Comparison of ENCODE assay signal across 9 mouse cellular contexts in the genomic region with DNA sequence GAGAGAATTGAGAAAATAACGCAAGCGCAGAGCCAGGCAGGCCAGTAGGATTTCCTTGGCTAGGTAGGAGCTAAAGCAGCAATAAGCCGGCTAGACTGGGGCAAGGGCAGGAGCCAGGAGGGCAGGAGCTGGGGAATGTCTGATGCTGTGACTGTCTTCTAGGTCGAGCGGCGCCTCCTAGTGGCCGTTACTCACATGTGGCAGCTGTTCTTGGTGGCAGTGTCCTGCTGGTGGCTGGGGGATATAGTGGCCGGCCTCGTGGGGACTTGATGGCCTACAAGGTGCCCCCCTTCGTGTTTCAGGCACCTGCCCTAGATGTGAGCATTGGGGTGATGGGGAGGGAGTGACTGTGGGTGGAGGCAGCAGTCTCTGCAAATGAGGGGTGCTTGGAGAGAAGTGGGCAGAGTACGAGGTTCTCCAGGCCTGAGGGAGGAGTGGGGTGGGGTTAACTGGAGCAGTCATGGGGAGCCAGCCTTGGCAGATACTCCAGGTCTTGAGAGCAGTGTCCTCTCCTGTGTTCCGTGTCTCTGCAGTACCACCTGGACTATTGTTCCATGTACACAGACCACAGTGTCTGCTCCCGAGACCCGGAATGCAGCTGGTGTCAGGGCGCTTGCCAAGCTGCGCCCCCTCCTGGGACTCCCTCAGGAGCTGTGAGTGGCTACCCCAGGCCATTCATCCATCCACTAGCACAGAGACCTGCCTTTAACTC. TPM values are rescaled to one million over a fixed set of nuclear protein-coding genes. Genes with fewer than 3 reads are reported as not detected.
DNase-seq lines count a peak whose midpoint lies in the region; ATAC-seq and TF ChIP-seq lines count a peak whose summit lies in the region.
"Had no signal": no experiment of that assay in that cellular context is flagged by ENCODE, and none has a peak within 500 bp of the region (broad histone marks: within the 10 kb centered on the region; RNA-seq: fewer than 3 reads in every experiment).

No protein-coding gene starts in this region.

- H3K27ac ChIP-seq in forebrain, embryonic 13.5 days, result no peak overlapping the region
- H3K27ac ChIP-seq in olfactory bulb, adult 2 months (ENCODE audit: insufficient read depth, low read depth, low read length), result no peak overlapping the region

- peaks cover 93% of the 10 kb centered on the region for H3K36me3 ChIP-seq in G1E (replicated peaks)
- peaks cover 70% of the 10 kb centered on the region for H3K36me3 ChIP-seq in forebrain, embryonic 13.5 days (ENCODE audit: poor library complexity, severe bottlenecking)

- peak; percentile 77 for DNase-seq in G1E (ENCODE audit: low spot score)
- DNase-seq in c-Kit-positive CD71-positive TER-119-negative erythroid progenitor cells, embryonic 14.5 days (ENCODE audit: low read depth), result peak; percentile 56
- peak; percentile 74 to 81 for DNase-seq in heart, postnatal 14 days
- DNase-seq in large intestine, adult 2 months (ENCODE audit: low read depth, low spot score), result peak; percentile 14
- peak; percentile 62 for DNase-seq in lung, adult 2 months
- DNase-seq in thymus, postnatal 10 days (ENCODE audit: low spot score in 2 of 2), result peak; percentile 31 to 77

- H3K4me1 ChIP-seq in G1E (ENCODE audit: insufficient read depth, low read depth, low read length), result 0 out of 2 replicates have a peak, but pooled peaks cover 3% of the 10 kb centered on the region
- H3K4me1 ChIP-seq in forebrain, embryonic 13.5 days, result no peaks in the 10 kb centered on the region
- no peaks in the 10 kb centered on the region for H3K4me1 ChIP-seq in lung, adult 2 months (ENCODE audit: control insufficient read depth, insufficient read depth, low read length)
- no peaks in the 10 kb centered on the region for H3K4me1 ChIP-seq in olfactory bulb, adult 2 months (ENCODE audit: control insufficient read depth, insufficient read depth, low read length)

- H3K4me3 ChIP-seq in G1E (ENCODE audit: low read depth, low read length), result no peak overlapping the region
- no peak overlapping the region for H3K4me3 ChIP-seq in forebrain, embryonic 13.5 days
- no peak overlapping the region for H3K4me3 ChIP-seq in lung, adult 2 months (replicated peaks; ENCODE audit: extremely low read depth, low read depth, low read length)
- no peak overlapping the region for H3K4me3 ChIP-seq in olfactory bulb, adult 2 months (ENCODE audit: insufficient read depth, low read depth, low read length)

- no peak for ATAC-seq in G1E (ENCODE audit: extremely low read depth, insufficient number of reproducible peaks, low FRiP score, poor library complexity, severe bottlenecking)
- 0 out of 2 replicates have a peak, but pooled peaks have one; percentile 69 for ATAC-seq in forebrain, embryonic 13.5 days

- H3K9me3 ChIP-seq in G1E (replicated peaks), result no peaks in the 10 kb centered on the region
- no peaks in the 10 kb centered on the region for H3K9me3 ChIP-seq in forebrain, embryonic 13.5 days (replicated peaks)

- no peaks in the 10 kb centered on the region for H3K27me3 ChIP-seq in G1E (ENCODE audit: insufficient read depth, low read length)
- no peaks in the 10 kb centered on the region for H3K27me3 ChIP-seq in forebrain, embryonic 13.5 days

- no peak for TF ChIP-seq POLR2A in lung, adult 2 months (IDR thresholded peaks at IDR 0.05; ENCODE audit: borderline replicate concordance, extremely low read depth, low read depth, low read length)
- TF ChIP-seq POLR2A in olfactory bulb, adult 2 months (IDR thresholded peaks at IDR 0.05; ENCODE audit: insufficient read depth, low read depth, low read length), result no peak

- no peak overlapping the region for H3K4me2 ChIP-seq in forebrain, embryonic 13.5 days

- TF ChIP-seq CTCF in G1E (IDR thresholded peaks at IDR 0.05; ENCODE audit: low read depth, low read length), result peak; percentile 84
- peak; percentile 83 for TF ChIP-seq CTCF in lung, adult 2 months (IDR thresholded peaks at IDR 0.05; ENCODE audit: insufficient read depth, low read length)
- TF ChIP-seq CTCF in olfactory bulb, adult 2 months (IDR thresholded peaks at IDR 0.05; ENCODE audit: insufficient read depth, low read depth, low read length), result peak; percentile 76

- intact Hi-C loops in heart, postnatal 14 days (cut with DNase I), result loop anchor here (5.0 kb wide), 1 partner anchor 201 kb away; no protein-coding TSS in a partner anchor

- WGBS in forebrain, embryonic 13.5 days, result 39% methylated on average over 16 of the region's 16 CpGs
- WGBS in large intestine, adult 2 months, result 42% methylated on average over 16 of the region's 16 CpGs
- 40% methylated on average over 16 of the region's 16 CpGs for WGBS in lung, adult 2 months
- 31% methylated on average over 16 of the region's 16 CpGs for WGBS in olfactory bulb, adult 2 months

- no peak overlapping the region for H3K9ac ChIP-seq in forebrain, embryonic 13.5 days

RNA-seq across cellular contexts. Expression of gene Megf8, which starts 16.8 kb away (rescaled TPM):
- total RNA-seq in G1E (2014; fragmentation: Nextera tagmentation), result 14.3 and 14.4 TPM in 2 replicates
- 6.3 and 7.5 TPM in 2 replicates for total RNA-seq in G1E (2017)
- 24.4 and 25.3 TPM in 2 replicates for polyA plus RNA-seq in G1E (2012)
- polyA plus RNA-seq in forebrain, embryonic 13.5 days (2015; fragmentation: Nextera tagmentation; extraction: Ambion mirVana), result 14.2 and 16.6 TPM in 2 replicates
- 10 to 100 TPM; 26.7 to 29.6 TPM for total RNA-seq in heart, postnatal 14 days (2021)
- polyA plus RNA-seq in large intestine, adult 2 months (2012; rRNA removed), result 11.6 and 14.3 TPM in 2 replicates
- polyA plus RNA-seq in lung, adult 2 months (2012; rRNA removed), result 46.8 and 49.8 TPM in 2 replicates
- polyA plus RNA-seq in olfactory bulb, adult 2 months (2012; ENCODE audit: insufficient read depth, insufficient read length, low replicate concordance, missing spikeins), result not detected in 2 replicates

RNA-seq across cellular contexts. Expression of gene Tmem145, which starts 27.8 kb away (rescaled TPM):
- not detected in 2 replicates for total RNA-seq in G1E (2014; fragmentation: Nextera tagmentation)
- total RNA-seq in G1E (2017), result not detected in 2 replicates
- polyA plus RNA-seq in G1E (2012), result not detected in 2 replicates
- polyA plus RNA-seq in forebrain, embryonic 13.5 days (2015; fragmentation: Nextera tagmentation; extraction: Ambion mirVana), result 14.1 and 16.4 TPM in 2 replicates
- total RNA-seq in heart, postnatal 14 days (2021), result not detected
- polyA plus RNA-seq in large intestine, adult 2 months (2012; rRNA removed), result 0.19 and 0.21 TPM in 2 replicates
- polyA plus RNA-seq in lung, adult 2 months (2012; rRNA removed), result not detected in 2 replicates
- polyA plus RNA-seq in olfactory bulb, adult 2 months (2012; ENCODE audit: insufficient read depth, insufficient read length, low replicate concordance, missing spikeins), result not detected in 2 replicates

RNA-seq across cellular contexts. Expression of gene Prr19, which starts 32.5 kb away (rescaled TPM):
- not detected in 2 replicates for total RNA-seq in G1E (2014; fragmentation: Nextera tagmentation)
- total RNA-seq in G1E (2017), result not detected in 2 replicates
- 0.07 TPM in 1 of 2 replicates, not detected in the other for polyA plus RNA-seq in G1E (2012)
- polyA plus RNA-seq in forebrain, embryonic 13.5 days (2015; fragmentation: Nextera tagmentation; extraction: Ambion mirVana), result 0.93 and 1.6 TPM in 2 replicates
- not detected for total RNA-seq in heart, postnatal 14 days (2021)
- polyA plus RNA-seq in large intestine, adult 2 months (2012; rRNA removed), result not detected in 2 replicates
- not detected in 2 replicates for polyA plus RNA-seq in lung, adult 2 months (2012; rRNA removed)
- polyA plus RNA-seq in olfactory bulb, adult 2 months (2012; ENCODE audit: insufficient read depth, insufficient read length, low replicate concordance, missing spikeins), result not detected in 2 replicates
- total RNA-seq: left cerebral cortex, adult 8-10 months had no signal

RNA-seq across cellular contexts. Expression of gene Cnfn, which starts 35.8 kb away (rescaled TPM):
- total RNA-seq in G1E (2014; fragmentation: Nextera tagmentation), result not detected in 2 replicates
- not detected in 2 replicates for total RNA-seq in G1E (2017)
- polyA plus RNA-seq in G1E (2012), result not detected in 2 replicates
- not detected in 2 replicates for polyA plus RNA-seq in forebrain, embryonic 13.5 days (2015; fragmentation: Nextera tagmentation; extraction: Ambion mirVana)
- not detected for total RNA-seq in heart, postnatal 14 days (2021)
- polyA plus RNA-seq in large intestine, adult 2 months (2012; rRNA removed), result not detected in 2 replicates
- polyA plus RNA-seq in lung, adult 2 months (2012; rRNA removed), result 0.53 and 1,347 TPM in 2 replicates
- not detected in 2 replicates for polyA plus RNA-seq in olfactory bulb, adult 2 months (2012; ENCODE audit: insufficient read depth, insufficient read length, low replicate concordance, missing spikeins)
- total RNA-seq: left cerebral cortex, adult 8-10 months had no signal

RNA-seq across cellular contexts. Expression of gene Pafah1b3, which starts 36.0 kb away (rescaled TPM):
- 39.0 and 41.3 TPM in 2 replicates for total RNA-seq in G1E (2014; fragmentation: Nextera tagmentation)
- 76.9 and 94.6 TPM in 2 replicates for total RNA-seq in G1E (2017)
- 69.0 and 79.2 TPM in 2 replicates for polyA plus RNA-seq in G1E (2012)
- 513 and 525 TPM in 2 replicates for polyA plus RNA-seq in forebrain, embryonic 13.5 days (2015; fragmentation: Nextera tagmentation; extraction: Ambion mirVana)
- total RNA-seq in heart, postnatal 14 days (2021), result 1 to 10 TPM; 5.1 to 5.6 TPM
- 173 and 176 TPM in 2 replicates for polyA plus RNA-seq in large intestine, adult 2 months (2012; rRNA removed)
- 42.7 and 49.1 TPM in 2 replicates for polyA plus RNA-seq in lung, adult 2 months (2012; rRNA removed)
- polyA plus RNA-seq in olfactory bulb, adult 2 months (2012; ENCODE audit: insufficient read depth, insufficient read length, low replicate concordance, missing spikeins), result not detected in 2 replicates

Comparison
In these comparisons a context has a peak if more than half of its experiments do, and no peak if none do; other contexts are left out.
1. DNase-seq: peak in every context shown above with its lines; median percentile 78 in heart, postnatal 14 days; 77 in G1E; 62 in lung, adult 2 months; 56 in c-Kit-positive CD71-positive TER-119-negative erythroid progenitor cells, embryonic 14.5 days; 54 in thymus, postnatal 10 days; 14 in large intestine, adult 2 months.
2. RNA of gene Megf8, which starts 16.8 kb away (polyA plus RNA-seq): 46.8 to 49.8 TPM in lung, adult 2 months, 24.4 to 25.3 TPM in G1E, 14.2 to 16.6 TPM in forebrain, embryonic 13.5 days and 11.6 to 14.3 TPM in large intestine, adult 2 months; not detected in olfactory bulb, adult 2 months; every median in the first group is over 10 times any median in the second.
3. RNA of gene Tmem145, which starts 27.8 kb away (polyA plus RNA-seq): 14.1 to 16.4 TPM in forebrain, embryonic 13.5 days; 0.19 to 0.21 TPM in large intestine, adult 2 months, not detected in lung, adult 2 months, not detected in G1E and not detected in olfactory bulb, adult 2 months; every median in the first group is over 10 times any median in the second.
4. Peak in every context shown above with its lines, with median percentiles within 50 percentile points of each other: CTCF ChIP-seq.